Mouse (Mus musculus): ENCODE data around the gene Edf1. TPM values are rescaled to one million over a fixed set of nuclear protein-coding genes. Genes with fewer than 3 reads are reported as not detected.

Edf1 gene
- total and polyA plus RNA-seq, 3 experiments = 109 to 570 (median 126) TPM

DNA sequence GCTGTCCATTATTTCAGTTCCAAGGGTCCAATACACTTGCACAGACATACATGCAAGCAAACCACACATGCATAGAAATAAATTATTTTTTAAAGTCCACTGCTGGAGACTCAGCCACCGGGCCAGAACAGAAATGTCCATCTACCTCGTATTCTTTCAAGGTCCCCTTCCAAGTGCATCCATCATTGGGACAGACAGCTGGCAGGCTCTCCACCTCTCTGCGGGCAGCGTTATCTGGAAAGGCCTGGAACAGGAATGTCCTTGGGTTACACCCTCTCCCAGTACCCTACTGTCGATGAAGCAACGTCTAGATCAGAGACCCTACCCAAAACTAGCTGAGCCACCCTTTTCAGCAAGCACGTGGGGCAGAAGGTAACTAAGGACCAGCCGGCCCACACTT, 21.1 kb upstream of the Edf1 start:
- Histone ChIP-seq H3K27me3 (ENCODE audit: insufficient read depth, low read length) (no peaks in the 10 kb centered on the region), H3K4me3 (ENCODE audit: low read depth, low read length) (no peak overlapping the region), H3K9me3 (replicated peaks) (no peaks in the 10 kb centered on the region), H3K36me3 (replicated peaks) (peaks cover 89% of the 10 kb centered on the region), H3K4me1 (ENCODE audit: insufficient read depth, low read depth, low read length) (peaks cover 22% of the 10 kb centered on the region)
- TF ChIP-seq CTCF (IDR thresholded peaks at IDR 0.05; ENCODE audit: low read depth, low read length) (no peak), GATA1 (IDR thresholded peaks at IDR 0.05; ENCODE audit: borderline replicate concordance, low read length) (no peak), GATA2 (IDR thresholded peaks at IDR 0.05; ENCODE audit: borderline replicate concordance, low read depth, low read length) (no peak), TAL1 (conservative IDR thresholded peaks at IDR 0.05; ENCODE audit: low read depth, low read length) (no peak), POLR2AphosphoS5 (IDR thresholded peaks at IDR 0.05; ENCODE audit: insufficient replicate concordance, low read depth, low read length) (no peak)
- ATAC-seq (ENCODE audit: extremely low read depth, insufficient number of reproducible peaks, low FRiP score, poor library complexity, severe bottlenecking) = no peak
- DNase-seq (ENCODE audit: low spot score) = no peak

DNA sequence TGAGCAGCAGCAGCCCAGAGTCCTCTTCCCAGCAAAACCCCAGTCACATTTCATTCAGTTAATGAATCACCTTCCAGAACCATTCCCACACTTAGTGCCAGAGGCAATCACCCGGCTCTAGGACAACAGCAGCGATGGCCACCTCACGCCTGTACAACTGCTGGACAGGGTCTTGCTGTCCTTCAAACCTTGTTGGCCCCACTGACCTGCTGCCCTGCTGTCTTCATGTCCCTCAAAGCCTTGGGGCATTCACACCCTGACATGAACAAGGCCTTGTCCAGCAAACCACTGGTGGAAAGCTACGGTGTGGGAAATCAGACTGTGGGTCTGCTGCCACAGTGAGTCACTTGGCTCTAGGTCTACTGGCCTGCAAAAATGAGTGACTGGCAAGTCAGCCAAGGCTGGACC, 17.1 kb upstream of the Edf1 start:
- DNase-seq (ENCODE audit: low spot score) (no peak), ATAC-seq (ENCODE audit: extremely low read depth, insufficient number of reproducible peaks, low FRiP score, poor library complexity, severe bottlenecking) (no peak)
- peaks cover 88% of the 10 kb centered on the region for H3K36me3 ChIP-seq (replicated peaks)
- H3K27me3 ChIP-seq (ENCODE audit: insufficient read depth, low read length) = no peaks in the 10 kb centered on the region
- TF ChIP-seq TAL1 (conservative IDR thresholded peaks at IDR 0.05; ENCODE audit: low read depth, low read length) (no peak), GATA1 (IDR thresholded peaks at IDR 0.05; ENCODE audit: borderline replicate concordance, low read length) (no peak), POLR2AphosphoS5 (IDR thresholded peaks at IDR 0.05; ENCODE audit: insufficient replicate concordance, low read depth, low read length) (no peak), CTCF (IDR thresholded peaks at IDR 0.05; ENCODE audit: low read depth, low read length) (no peak), GATA2 (IDR thresholded peaks at IDR 0.05; ENCODE audit: borderline replicate concordance, low read depth, low read length) (no peak)
- peaks cover 32% of the 10 kb centered on the region for H3K4me1 ChIP-seq (ENCODE audit: insufficient read depth, low read depth, low read length)
- H3K9me3 ChIP-seq (replicated peaks) = no peaks in the 10 kb centered on the region
- H3K4me3 ChIP-seq (ENCODE audit: low read depth, low read length) = no peak overlapping the region

DNA sequence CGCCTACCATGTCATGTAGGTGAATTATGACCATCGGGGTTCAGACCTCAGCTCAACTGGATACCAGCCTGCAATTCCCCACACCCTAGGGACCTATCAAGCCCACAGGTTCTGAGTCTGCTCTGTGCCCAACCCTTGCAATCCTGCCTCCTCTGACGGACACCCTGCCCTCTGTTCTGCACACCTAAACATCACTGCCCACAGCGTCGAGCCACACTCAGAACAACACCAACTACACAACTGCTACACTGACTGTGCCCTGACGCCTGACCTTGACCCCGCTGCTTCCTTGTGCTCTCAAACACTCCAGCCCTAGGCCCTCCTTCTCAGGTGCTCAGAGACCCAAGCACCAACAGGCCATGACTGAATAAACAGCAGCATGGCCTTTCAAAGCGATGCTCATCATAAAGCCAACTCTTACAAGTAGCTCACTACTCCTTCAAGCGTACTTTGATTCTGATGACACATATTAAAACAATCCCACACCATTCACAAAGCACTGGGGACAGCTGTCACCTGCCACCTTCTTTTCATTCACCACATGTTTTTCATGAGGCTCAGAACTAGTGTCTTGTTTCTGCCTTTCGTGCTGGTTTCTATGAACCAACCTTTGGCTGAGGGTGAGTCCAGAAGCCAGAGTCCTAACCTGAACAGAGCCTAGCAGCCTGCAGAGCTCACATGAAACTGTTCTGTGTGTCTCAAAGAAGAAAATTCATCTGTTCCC, 15.8 kb upstream of the Edf1 start:
- peaks cover 41% of the 10 kb centered on the region for H3K4me1 ChIP-seq (ENCODE audit: insufficient read depth, low read depth, low read length)
- peaks cover 76% of the 10 kb centered on the region for H3K36me3 ChIP-seq (replicated peaks)
- ATAC-seq (ENCODE audit: extremely low read depth, insufficient number of reproducible peaks, low FRiP score, poor library complexity, severe bottlenecking) (no peak), DNase-seq (ENCODE audit: low spot score) (no peak)
- no peak overlapping the region for H3K4me3 ChIP-seq (ENCODE audit: low read depth, low read length)
- no peaks in the 10 kb centered on the region for H3K27me3 ChIP-seq (ENCODE audit: insufficient read depth, low read length)
- TF ChIP-seq CTCF (IDR thresholded peaks at IDR 0.05; ENCODE audit: low read depth, low read length) (no peak), TAL1 (conservative IDR thresholded peaks at IDR 0.05; ENCODE audit: low read depth, low read length) (no peak)
- H3K9me3 ChIP-seq (replicated peaks) = no peaks in the 10 kb centered on the region

DNA sequence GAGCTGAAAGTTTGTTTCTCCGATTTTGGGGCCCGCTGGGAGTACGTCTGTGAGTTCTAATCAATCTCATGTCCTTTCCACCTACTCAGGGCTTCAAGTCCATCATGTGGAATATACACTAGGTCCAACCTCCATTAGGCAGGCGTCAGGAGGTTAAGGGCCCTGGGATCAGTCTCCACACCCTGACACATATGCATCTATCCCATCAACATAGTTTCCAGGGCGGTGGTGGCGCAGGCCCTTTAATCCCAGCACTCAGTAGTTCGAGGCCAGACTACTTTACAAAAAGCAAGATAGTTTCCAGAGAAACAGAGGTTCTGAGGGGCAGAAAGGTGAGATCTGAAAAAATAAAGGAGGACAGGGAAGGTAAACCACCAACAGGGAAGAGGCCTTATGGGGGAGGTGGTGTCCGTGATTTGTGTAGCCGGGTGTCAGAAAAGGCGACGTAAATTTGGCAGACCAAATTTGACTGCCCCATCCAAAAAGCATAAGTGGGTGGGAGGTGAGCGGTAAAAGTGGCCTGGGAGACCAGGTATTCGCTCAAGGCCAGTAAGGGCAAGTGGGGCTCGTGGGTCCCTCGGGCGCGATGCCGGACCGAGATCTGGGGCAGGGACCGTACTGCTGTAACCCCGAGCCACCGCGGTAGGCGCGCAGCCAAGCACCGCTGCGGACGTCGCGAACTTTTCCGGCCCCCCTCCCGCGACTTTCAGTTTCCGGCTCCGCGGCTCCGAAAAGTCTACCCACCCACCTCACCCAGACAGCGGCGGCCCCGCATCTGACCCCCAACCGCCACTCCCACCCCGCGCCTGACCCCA, 11.4 kb upstream of the Edf1 start:
- peaks cover 38% of the 10 kb centered on the region for H3K36me3 ChIP-seq (replicated peaks)
- H3K27me3 ChIP-seq (ENCODE audit: insufficient read depth, low read length) = peaks cover 5% of the 10 kb centered on the region; the same call in 1 of the 2 replicates
- H3K4me3 ChIP-seq (ENCODE audit: low read depth, low read length) = peak overlapping the region; percentile 83
- DNase-seq (ENCODE audit: low spot score) = no peak
- H3K9me3 ChIP-seq (replicated peaks) = no peaks in the 10 kb centered on the region
- ATAC-seq (ENCODE audit: extremely low read depth, insufficient number of reproducible peaks, low FRiP score, poor library complexity, severe bottlenecking) = no peak
- peaks cover 52% of the 10 kb centered on the region for H3K4me1 ChIP-seq (ENCODE audit: insufficient read depth, low read depth, low read length)
- TF ChIP-seq TAL1 (conservative IDR thresholded peaks at IDR 0.05; ENCODE audit: low read depth, low read length) (no peak), CTCF (IDR thresholded peaks at IDR 0.05; ENCODE audit: low read depth, low read length) (no peak), GATA2 (IDR thresholded peaks at IDR 0.05; ENCODE audit: borderline replicate concordance, low read depth, low read length) (no peak), POLR2AphosphoS5 (IDR thresholded peaks at IDR 0.05; ENCODE audit: insufficient replicate concordance, low read depth, low read length) (no peak), GATA1 (IDR thresholded peaks at IDR 0.05; ENCODE audit: borderline replicate concordance, low read length) (no peak)

DNA sequence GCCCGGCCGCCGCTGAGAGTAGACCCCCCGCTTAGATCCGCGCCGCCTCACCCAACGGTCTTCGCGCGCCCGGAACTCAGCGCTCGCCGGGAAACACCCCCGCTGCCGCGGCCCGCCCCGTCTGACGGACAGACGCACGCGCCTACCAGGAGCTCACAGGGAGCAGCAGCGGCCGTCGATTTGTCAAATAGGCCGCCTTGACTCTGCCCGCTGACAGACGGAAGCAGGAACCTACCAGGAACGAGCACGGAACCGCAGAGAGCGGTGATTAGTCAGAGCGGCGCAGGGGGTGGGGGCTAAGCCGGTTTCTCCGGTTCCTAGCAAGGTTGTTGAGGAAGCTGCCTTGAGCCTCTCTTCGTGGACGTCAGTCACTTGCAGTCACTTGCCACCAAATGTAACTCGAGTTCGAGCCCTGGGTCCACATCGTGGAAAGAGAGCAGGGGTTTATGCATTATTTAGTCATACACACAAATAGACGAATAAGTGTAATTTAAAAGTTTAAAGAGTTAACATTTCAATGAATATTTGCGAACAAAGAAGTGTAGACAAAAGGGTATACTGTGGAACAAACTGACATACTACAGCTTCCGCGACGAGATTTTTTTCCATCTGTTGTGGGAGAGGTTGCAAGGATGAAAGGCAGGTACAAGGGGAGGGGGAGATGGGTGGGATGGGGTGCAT, 10.7 kb upstream of the Edf1 start, which contains the start of gene Traf2:
TSS of gene Traf2 (minus strand) at position 130 of the 681 bp plus-strand sequence.
- ATAC-seq (ENCODE audit: extremely low read depth, insufficient number of reproducible peaks, low FRiP score, poor library complexity, severe bottlenecking) (peak; percentile 100), DNase-seq (ENCODE audit: low spot score) (peak; percentile 100)
- Histone ChIP-seq H3K36me3 (replicated peaks) (peaks cover 33% of the 10 kb centered on the region), H3K9me3 (replicated peaks) (no peaks in the 10 kb centered on the region), H3K4me1 (ENCODE audit: insufficient read depth, low read depth, low read length) (peaks cover 48% of the 10 kb centered on the region), H3K27me3 (ENCODE audit: insufficient read depth, low read length) (peaks cover 5% of the 10 kb centered on the region; the same call in 1 of the 2 replicates), H3K4me3 (ENCODE audit: low read depth, low read length) (peak within 1 kb of the TSS; percentile 83)
- no peak for TF ChIP-seq GATA1 (IDR thresholded peaks at IDR 0.05; ENCODE audit: borderline replicate concordance, low read length)
- no peak for TF ChIP-seq TAL1 (conservative IDR thresholded peaks at IDR 0.05; ENCODE audit: low read depth, low read length)
- TF ChIP-seq POLR2AphosphoS5 (IDR thresholded peaks at IDR 0.05; ENCODE audit: insufficient replicate concordance, low read depth, low read length) = no peak
- no peak for TF ChIP-seq CTCF (IDR thresholded peaks at IDR 0.05; ENCODE audit: low read depth, low read length)
- TF ChIP-seq GATA2 (IDR thresholded peaks at IDR 0.05; ENCODE audit: borderline replicate concordance, low read depth, low read length) = no peak
